Mouse (Mus musculus): ENCODE data around the gene Ifi206. TPM values are rescaled to one million over a fixed set of nuclear protein-coding genes. Genes with fewer than 3 reads are reported as not detected.

Ifi206 gene
- polyA plus RNA-seq, 1 experiment from 2014 or later = not detected

DNA sequence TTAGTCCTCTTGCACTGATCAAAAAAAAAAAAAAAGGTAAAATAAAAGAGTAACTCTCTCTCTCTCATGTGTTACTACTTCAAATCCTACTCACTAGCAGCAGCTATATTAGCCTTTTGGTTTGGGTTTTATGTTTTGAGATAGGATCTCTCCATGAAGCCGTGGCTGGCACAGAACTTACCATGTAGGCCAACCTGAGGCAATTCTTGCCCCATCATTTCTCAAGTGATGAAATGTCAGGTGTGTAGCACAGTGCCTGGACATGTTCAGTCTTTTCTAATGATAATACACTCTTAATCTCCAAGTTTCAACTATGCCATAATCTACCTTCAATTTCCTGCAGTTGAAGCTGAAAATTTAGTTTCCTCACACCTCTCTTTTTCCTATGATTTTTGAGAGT lies 47.8 kb downstream of the Ifi206 start:
- H3K27me3 ChIP-seq = no peaks in the 10 kb centered on the region
- H3K9me3 ChIP-seq = no peaks in the 10 kb centered on the region
- no peak overlapping the region for H3K4me2 ChIP-seq
- 94% methylated on average over 1 of the region's 1 CpGs for WGBS
- H3K9ac ChIP-seq = no peak overlapping the region
- no peak overlapping the region for H3K27ac ChIP-seq (replicated peaks)
- no peak for ATAC-seq (ENCODE audit: low read depth)
- H3K4me3 ChIP-seq = no peak overlapping the region
- no peaks in the 10 kb centered on the region for H3K4me1 ChIP-seq (replicated peaks)
- H3K36me3 ChIP-seq = no peaks in the 10 kb centered on the region

DNA sequence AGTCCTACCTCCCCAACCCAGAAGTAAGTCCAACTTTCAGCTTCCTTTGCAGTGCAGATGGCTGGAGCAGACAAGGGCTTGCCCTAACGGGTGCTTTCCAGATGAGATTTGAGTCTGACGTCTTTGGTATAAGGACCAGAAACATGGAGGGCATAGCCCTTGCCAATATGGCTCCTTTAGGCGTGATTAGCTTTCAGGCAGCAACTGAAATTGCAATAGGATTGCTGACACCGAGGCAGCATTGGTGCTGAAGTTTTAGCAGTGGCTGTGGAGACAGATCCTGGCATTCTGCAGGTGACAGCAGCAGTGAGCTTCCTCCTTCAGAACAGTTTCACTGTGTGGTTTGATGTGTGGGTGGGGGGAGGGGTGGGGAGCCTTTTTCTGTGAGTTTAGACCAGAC lies 49.6 kb downstream of the Ifi206 start:
- Histone ChIP-seq H3K4me2 (no peak overlapping the region), H3K9me3 (no peaks in the 10 kb centered on the region), H3K36me3 (no peaks in the 10 kb centered on the region), H3K27ac (replicated peaks) (no peak overlapping the region), H3K9ac (no peak overlapping the region), H3K4me1 (replicated peaks) (no peaks in the 10 kb centered on the region), H3K27me3 (no peaks in the 10 kb centered on the region), H3K4me3 (no peak overlapping the region)
- no peak for ATAC-seq (ENCODE audit: low read depth)
- WGBS = 82% methylated on average over 4 of the region's 4 CpGs

DNA sequence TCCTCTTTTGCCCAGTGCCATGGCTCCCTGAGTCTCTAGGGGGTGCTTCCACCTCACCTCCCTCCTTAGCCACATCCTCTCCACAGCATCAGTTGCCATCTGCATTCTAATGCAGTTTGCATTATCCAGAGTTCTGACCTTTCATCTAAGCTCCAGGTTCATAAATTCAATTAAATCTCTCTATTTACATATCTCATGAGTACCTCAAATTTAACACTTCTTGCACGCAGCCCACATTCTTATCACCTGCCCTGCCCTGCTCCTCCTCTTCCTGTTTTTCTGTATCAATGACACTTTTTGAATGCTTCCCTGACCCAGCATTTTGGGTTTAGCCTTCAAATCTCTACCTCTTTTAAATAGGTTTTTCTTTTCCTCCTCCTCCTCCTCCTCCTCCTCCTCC lies 50.2 kb downstream of the Ifi206 start:
- no peak for ATAC-seq (ENCODE audit: low read depth)
- 75% methylated on average over 1 of the region's 1 CpGs for WGBS
- no peak overlapping the region for H3K4me2 ChIP-seq

DNA sequence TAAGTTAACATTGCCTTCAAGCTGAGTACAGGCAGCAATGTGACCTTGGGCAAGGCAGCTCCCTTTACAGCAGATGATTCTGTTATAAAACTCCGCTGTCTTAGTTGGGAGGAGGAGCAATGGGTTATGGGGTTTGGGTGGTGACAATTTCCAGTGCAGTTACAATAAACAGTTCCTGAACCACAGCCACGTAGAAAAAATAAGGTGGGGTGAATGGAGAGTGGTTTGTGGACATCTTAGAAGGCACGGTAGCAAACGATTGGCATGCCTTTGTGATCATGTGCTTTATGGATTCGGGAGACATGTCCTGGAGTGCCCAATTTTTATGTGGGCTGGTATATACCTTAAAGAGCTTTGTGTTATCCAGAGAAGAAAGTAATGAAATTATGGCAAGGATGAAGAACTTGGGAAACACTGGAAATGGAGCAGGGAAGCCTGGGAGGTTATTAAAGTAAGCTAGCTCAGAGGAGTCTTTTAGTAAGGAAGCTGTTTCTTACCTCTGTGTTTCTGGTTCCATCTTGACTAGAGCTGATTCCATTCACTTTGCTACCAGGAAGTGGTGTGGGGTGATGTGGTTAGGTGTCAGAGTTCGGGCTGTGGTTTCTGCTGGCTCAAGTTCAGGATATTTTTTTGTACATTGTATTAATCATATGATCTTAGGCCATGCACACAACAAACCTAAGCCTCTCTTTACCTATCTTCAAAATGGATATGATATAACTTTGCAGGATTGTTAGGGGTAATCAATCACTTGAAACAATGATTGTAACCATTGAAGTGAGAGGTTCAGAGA lies 53.5 kb downstream of the Ifi206 start:
- no peaks in the 10 kb centered on the region for H3K4me1 ChIP-seq (replicated peaks)
- H3K27ac ChIP-seq (replicated peaks) = no peak overlapping the region
- H3K27me3 ChIP-seq = no peaks in the 10 kb centered on the region
- H3K4me3 ChIP-seq = no peak overlapping the region
- 79% methylated on average over 6 of the region's 6 CpGs for WGBS
- ATAC-seq (ENCODE audit: low read depth) = no peak
- H3K4me2 ChIP-seq = no peak overlapping the region
- H3K9me3 ChIP-seq = no peaks in the 10 kb centered on the region
- no peaks in the 10 kb centered on the region for H3K36me3 ChIP-seq
- no peak overlapping the region for H3K9ac ChIP-seq

More for the DNA sequence above, 50.2 kb downstream of the Ifi206 start:
- Histone ChIP-seq H3K9me3 (no peaks in the 10 kb centered on the region), H3K4me3 (no peak overlapping the region), H3K36me3 (no peaks in the 10 kb centered on the region), H3K27ac (replicated peaks) (no peak overlapping the region), H3K4me1 (replicated peaks) (no peaks in the 10 kb centered on the region), H3K27me3 (no peaks in the 10 kb centered on the region), H3K9ac (no peak overlapping the region)

DNA sequence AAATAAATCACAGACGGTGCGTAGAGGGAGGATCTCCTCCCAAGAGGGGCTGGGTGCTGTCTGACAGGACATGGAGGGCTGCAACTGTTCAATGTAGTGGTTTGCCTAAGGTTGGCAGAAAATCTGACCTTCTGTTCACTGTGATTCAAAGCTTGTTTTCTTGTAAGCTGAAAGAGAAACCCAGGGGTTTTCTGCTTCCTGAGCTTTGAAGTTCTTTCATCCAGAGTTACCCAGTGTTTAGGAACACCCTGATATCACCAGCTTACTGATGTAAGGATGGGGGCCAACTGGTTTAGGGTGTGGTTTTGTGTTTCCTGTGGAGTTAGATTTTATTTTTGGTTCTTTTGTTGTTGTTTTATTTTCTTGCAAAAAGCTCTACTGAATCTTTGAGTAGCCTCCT lies 58.4 kb downstream of the Ifi206 start:
- no peak overlapping the region for H3K9ac ChIP-seq
- H3K4me1 ChIP-seq (replicated peaks) = no peaks in the 10 kb centered on the region
- no peak overlapping the region for H3K4me3 ChIP-seq
- H3K27me3 ChIP-seq = no peaks in the 10 kb centered on the region
- WGBS = 70% methylated on average over 2 of the region's 2 CpGs
- no peak overlapping the region for H3K27ac ChIP-seq (replicated peaks)
- no peak overlapping the region for H3K4me2 ChIP-seq
- no peaks in the 10 kb centered on the region for H3K36me3 ChIP-seq
- no peaks in the 10 kb centered on the region for H3K9me3 ChIP-seq
- ATAC-seq (ENCODE audit: low read depth) = no peak

DNA sequence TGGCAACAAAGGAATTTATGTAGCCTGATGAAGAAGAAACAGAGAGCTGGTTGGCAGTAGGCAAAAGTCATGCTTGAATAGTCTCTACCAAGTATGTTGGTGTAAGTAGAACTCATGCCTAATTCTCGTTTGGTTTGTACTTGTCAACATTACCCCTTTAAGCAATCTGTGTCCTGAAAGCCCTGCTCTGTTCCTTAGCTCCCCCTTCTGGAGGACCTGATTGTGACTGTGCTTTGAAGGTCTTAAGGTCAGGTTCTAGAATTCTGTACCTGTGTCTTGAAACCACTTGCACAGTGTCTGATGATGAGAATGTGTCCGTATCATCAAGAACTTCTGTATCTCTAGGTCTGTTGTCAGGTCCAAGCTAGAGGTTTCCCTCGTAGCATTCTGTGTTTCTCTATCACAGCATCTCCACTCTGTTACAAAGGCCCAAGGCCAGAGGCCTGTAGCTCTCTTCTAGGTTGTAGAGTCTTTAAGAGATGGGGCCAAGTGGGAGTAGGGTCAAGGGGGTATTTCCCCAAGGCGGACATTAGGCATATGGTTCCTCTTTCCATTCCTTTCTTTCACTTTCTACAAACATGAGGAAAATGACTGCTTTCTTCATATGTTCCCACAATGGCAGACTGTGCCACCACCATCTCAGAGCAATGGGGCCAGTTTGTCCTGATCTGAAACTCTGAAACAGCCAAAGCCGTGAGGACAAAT lies 60.7 kb downstream of the Ifi206 start:
- 89% methylated on average over 5 of the region's 5 CpGs for WGBS
- no peaks in the 10 kb centered on the region for H3K27me3 ChIP-seq
- no peak overlapping the region for H3K9ac ChIP-seq
- no peak overlapping the region for H3K4me3 ChIP-seq
- H3K4me2 ChIP-seq = no peak overlapping the region
- ATAC-seq (ENCODE audit: low read depth) = no peak
- no peaks in the 10 kb centered on the region for H3K9me3 ChIP-seq
- no peaks in the 10 kb centered on the region for H3K4me1 ChIP-seq (replicated peaks)
- H3K27ac ChIP-seq (replicated peaks) = no peak overlapping the region
- H3K36me3 ChIP-seq = no peaks in the 10 kb centered on the region

DNA sequence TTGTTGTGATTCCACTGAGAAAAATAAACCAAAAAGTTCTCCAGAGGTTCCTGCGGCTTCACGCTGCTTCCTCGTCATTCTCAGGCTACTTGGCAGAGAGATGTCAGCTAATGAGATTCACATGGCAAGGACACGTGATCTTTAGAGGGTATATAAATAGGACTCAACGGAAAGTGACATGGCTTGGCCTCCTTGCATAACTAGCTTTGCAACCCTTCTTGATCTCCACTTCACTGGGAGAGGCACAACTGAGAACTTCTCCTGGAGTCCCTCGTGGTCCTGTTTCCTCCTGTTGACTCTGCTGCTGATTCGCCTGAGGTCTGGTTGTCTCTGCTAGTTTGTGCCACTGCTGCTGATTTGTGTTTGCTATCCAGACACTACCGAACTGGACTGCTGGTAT lies 63.5 kb downstream of the Ifi206 start:
- no peak overlapping the region for H3K4me3 ChIP-seq
- no peak overlapping the region for H3K9ac ChIP-seq
- H3K9me3 ChIP-seq = no peaks in the 10 kb centered on the region
- H3K36me3 ChIP-seq = no peaks in the 10 kb centered on the region
- no peaks in the 10 kb centered on the region for H3K4me1 ChIP-seq (replicated peaks)
- no peak for ATAC-seq (ENCODE audit: low read depth)
- H3K27me3 ChIP-seq = no peaks in the 10 kb centered on the region
- no peak overlapping the region for H3K4me2 ChIP-seq
- H3K27ac ChIP-seq (replicated peaks) = no peak overlapping the region
- WGBS = 89% methylated on average over 8 of the region's 8 CpGs

DNA sequence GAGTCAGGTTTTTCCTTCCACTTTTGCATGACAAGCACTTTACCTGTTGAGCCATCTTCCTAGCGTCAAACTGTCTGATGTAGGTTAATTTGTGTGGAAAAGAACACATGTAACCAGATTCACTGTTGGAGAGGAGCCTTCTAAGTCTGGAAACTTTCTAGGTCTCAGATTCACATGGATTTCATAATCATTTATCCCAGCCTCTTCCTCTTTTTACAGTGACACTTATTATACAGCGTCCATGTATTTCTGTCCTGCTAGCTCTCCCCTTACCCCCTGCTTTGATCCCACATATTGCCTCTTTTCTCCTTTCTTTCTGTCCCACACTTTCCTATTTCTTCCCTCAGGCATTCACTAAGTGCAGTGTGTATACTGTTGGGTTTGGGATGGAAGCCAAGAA lies 64.5 kb downstream of the Ifi206 start:
- no peaks in the 10 kb centered on the region for H3K27me3 ChIP-seq
- WGBS = 85% methylated on average over 2 of the region's 2 CpGs
- H3K4me3 ChIP-seq = no peak overlapping the region
- no peaks in the 10 kb centered on the region for H3K9me3 ChIP-seq
- H3K9ac ChIP-seq = no peak overlapping the region
- H3K27ac ChIP-seq (replicated peaks) = no peak overlapping the region
- no peaks in the 10 kb centered on the region for H3K36me3 ChIP-seq
- H3K4me1 ChIP-seq (replicated peaks) = no peaks in the 10 kb centered on the region
- H3K4me2 ChIP-seq = no peak overlapping the region
- ATAC-seq (ENCODE audit: low read depth) = no peak

DNA sequence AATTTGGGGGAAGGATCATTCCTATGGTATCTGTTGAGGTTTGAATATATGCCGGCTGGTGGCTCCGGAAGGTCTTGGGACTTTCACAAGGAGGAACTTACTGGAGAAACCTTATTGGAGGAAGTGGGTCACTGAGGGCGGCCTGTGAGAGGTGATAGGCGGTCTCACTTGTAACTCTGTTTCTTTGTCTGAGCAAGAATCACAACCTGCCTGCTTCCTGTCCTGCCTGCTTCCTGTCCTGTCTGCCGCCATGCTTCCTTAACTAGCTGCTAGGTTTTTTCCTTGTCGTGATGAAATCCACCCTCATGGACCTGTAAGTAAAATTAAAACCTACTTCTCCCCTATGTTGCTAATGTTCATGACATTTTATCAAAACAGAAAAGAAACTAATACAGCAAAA lies 70.5 kb downstream of the Ifi206 start:
- Histone ChIP-seq H3K27ac (replicated peaks) (no peak overlapping the region), H3K27me3 (no peaks in the 10 kb centered on the region), H3K4me2 (no peak overlapping the region), H3K4me1 (replicated peaks) (no peaks in the 10 kb centered on the region), H3K4me3 (no peak overlapping the region), H3K36me3 (no peaks in the 10 kb centered on the region), H3K9me3 (no peaks in the 10 kb centered on the region), H3K9ac (no peak overlapping the region)
- 82% methylated on average over 6 of the region's 6 CpGs for WGBS
- no peak for ATAC-seq (ENCODE audit: low read depth)

DNA sequence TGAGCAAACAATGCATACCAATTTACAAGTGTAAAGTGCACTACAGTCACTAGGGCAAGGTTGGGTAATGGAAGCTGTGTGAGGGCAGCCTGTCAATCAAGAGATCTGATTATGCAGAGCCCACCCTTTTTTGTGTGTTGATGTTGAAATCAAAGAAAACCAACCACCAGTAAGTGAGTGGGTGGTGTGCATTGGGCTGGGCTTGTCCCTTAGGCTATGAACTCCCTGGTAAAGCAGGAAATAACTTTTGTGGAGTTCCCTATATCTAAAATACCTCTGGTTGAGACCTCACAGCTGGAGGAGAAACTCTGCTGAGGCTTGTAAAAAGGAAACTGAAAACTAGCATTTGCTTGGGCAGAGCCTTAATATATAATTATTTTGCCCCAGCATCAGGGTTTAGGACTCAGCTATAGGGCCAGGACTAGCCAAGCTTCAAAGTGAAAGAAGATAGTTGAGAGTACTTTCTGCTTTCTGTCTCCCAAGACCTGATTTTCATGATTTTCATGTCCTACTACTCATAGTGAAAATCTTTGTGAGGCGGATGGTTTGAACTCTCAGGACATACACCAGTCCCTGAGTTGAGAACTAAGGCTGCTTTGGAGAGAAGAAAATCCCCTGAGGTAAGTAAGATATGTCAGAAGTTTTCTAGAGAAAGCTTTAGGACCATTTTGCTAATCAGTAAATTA lies 71.8 kb downstream of the Ifi206 start:
- H3K27me3 ChIP-seq = no peaks in the 10 kb centered on the region
- H3K27ac ChIP-seq (replicated peaks) = no peak overlapping the region
- H3K4me1 ChIP-seq (replicated peaks) = no peaks in the 10 kb centered on the region
- WGBS = 81% methylated on average over 1 of the region's 1 CpGs
- no peaks in the 10 kb centered on the region for H3K36me3 ChIP-seq
- H3K9ac ChIP-seq = no peak overlapping the region
- H3K9me3 ChIP-seq = no peaks in the 10 kb centered on the region
- ATAC-seq (ENCODE audit: low read depth) = no peak
- no peak overlapping the region for H3K4me3 ChIP-seq
- H3K4me2 ChIP-seq = no peak overlapping the region

DNA sequence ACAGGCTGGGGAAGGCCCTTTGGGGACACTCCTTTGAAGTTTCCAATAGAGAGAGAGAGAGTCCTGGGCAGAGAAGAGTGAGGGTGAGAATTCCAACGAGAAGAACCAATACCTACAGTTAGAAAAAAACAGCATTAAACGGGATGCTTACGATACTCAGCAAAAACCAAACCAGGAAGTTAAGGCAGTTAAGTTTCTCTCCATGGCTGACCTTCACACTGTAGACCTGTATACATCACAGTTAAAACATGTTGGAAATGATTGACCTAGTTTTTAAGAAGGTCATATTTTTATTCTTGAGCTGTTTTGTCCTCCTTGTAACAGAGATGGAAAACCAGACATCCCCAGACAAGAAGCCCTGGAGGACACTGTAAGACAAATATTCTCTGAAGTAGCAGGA lies 72.3 kb downstream of the Ifi206 start:
- no peaks in the 10 kb centered on the region for H3K36me3 ChIP-seq
- no peak overlapping the region for H3K4me2 ChIP-seq
- H3K9ac ChIP-seq = no peak overlapping the region
- H3K4me3 ChIP-seq = no peak overlapping the region
- 86% methylated on average over 3 of the region's 3 CpGs for WGBS
- H3K27ac ChIP-seq (replicated peaks) = no peak overlapping the region
- no peaks in the 10 kb centered on the region for H3K4me1 ChIP-seq (replicated peaks)
- H3K27me3 ChIP-seq = no peaks in the 10 kb centered on the region
- ATAC-seq (ENCODE audit: low read depth) = no peak
- no peaks in the 10 kb centered on the region for H3K9me3 ChIP-seq
